Mouse (Mus musculus) kidney, adult 11 months (tissue): Measurements from ENCODE around the gene Spock3.
"Not testable (repeated sequence)": the region's sequence is repeated elsewhere in the genome, so short reads cannot be mapped to it uniquely, and the experiment has no call there.

Experiments used
- DNase-seq: peaks from one replicate; pipeline ENCODE4 v3.0.0; 2022

Spock3 gene

GRCm38 (mm10) chr8:62950709-62951108, at the start of gene Spock3:
Spock3 (plus strand) TSS chr8:62951009.
- no peak for DNase-seq

DNA sequence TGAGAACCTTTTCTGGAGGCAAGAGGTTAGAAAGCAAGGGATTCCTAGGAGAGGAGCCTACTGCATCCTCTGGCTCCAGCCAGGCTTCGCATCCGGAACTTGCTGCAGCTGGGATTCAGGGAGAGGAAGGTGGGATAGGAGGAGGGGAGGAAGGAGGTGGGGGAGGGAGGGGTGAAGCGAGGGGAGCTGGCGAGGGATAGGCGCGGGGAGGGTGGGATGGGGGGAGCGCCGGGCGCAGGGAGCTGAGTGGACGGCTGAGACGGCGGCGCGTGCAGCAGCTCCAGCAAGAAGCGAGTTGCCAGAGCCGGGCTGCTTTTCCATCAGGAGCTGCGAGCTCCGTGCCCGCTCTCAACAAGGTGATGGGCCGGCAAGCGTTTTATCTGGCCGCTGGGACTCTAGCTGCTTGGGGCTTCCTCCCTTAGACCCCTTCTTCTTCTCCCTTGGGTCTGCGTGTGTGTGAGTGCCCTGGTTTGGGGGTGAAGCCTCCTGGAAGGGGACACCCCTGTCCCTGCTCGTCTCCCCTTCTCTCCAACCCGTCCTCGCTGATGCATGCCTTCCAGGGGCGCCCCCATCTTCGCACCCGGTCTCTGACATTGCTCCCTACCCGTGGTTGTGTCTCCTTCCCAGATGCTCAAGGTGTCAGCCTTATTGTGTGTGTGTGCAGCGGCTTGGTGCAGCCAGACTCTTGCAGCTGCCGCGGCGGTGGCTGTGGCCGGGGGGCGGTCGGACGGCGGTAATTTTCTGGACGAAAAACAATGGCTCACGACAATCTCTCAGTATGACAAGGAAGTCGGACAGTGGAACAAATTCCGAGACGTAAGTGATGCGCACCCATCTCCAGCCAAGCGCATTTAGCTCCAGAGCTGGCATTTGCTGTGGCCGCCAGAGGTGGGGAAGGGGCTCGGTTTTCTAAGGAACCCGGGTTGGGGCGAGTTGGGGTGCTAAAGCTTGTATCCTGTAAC, 645 bp downstream of the Spock3 start:
- DNase-seq = no peak

GRCm38 (mm10) chr8:62952481-62952880, 1.7 kb downstream of the Spock3 start:
- DNase-seq = no peak

DNA sequence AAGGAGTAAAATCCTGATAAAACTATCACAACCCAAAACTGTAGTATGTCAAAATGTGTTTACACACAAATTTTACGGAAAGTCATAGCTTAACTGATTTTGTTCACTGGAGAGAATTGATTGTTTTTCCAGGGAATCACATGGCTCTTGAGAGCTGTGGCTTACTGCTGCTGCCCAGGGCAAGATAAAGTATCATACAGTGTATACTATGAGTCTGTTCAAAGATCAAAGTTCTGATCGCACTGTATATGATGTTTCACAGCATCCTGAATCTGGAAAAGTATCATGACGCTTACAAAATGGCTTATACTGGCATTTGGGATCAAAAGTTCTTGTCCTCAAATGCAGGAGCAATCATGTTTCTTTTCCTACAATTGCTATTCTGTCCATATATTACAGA, 11.8 kb downstream of the Spock3 start:
- no peak for DNase-seq

DNA sequence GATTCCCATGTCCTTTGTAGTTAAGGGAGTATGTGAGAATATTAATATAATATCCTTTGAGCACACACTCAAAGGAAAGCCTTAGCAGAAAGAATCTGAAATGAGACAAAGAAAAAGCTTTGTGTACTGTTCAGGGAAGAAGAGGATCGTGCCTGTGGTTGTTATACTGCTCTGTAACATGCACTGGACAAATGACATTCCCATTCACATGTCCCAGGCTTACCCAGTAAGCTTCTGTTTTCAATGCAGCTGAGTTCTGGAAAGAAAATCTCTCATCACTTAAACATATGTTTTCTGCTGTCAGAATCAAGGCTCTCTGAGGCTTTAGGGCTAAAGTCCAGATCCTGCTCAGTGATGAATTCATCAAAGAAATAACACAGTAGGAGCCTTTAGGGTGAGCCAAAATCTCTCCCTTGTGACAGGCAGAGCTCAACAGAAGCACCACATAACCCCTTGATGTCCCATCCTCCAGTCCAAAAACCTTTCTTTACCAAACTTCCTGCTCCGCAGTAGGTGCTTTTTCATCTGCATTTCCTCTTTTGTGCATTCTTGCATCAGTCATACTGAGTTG, 19.1 kb downstream of the Spock3 start:
- no peak for DNase-seq

GRCm38 (mm10) chr8:63088984-63089383, 138.2 kb downstream of the Spock3 start:
- DNase-seq = no peak

GRCm38 (mm10) chr8:63098200-63098599, 147.4 kb downstream of the Spock3 start:
- DNase-seq = no peak

GRCm38 (mm10) chr8:63109761-63110160, 159.0 kb downstream of the Spock3 start:
- no peak for DNase-seq

GRCm38 (mm10) chr8:63112919-63113318, 162.1 kb downstream of the Spock3 start:
- no peak for DNase-seq

- no peak for DNase-seq
Measured at GRCm38 (mm10) chr8:63120508-63120907, 169.7 kb downstream of the Spock3 start.

DNA sequence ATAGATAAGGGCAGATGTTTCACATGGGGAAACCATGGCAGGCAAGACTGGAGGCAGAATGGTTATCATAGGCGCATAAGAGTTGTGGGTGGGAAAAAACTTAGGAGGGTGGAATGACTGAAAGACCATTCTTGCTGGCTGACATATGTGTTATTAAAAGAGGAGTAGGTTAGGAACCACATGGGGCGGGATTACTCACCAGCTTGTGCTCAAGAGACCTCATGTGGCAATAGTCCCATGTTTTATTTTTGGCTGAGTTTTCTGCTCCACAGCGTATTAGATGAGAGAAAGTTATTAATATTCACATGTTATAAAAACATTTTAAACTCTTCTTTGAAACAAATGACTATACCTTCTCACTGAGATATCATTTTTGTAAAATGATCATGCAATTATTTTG, 184.6 kb downstream of the Spock3 start:
- DNase-seq = no peak

- not testable (repeated sequence) for DNase-seq
Measured at GRCm38 (mm10) chr8:63163861-63164260, 213.1 kb downstream of the Spock3 start.

DNA sequence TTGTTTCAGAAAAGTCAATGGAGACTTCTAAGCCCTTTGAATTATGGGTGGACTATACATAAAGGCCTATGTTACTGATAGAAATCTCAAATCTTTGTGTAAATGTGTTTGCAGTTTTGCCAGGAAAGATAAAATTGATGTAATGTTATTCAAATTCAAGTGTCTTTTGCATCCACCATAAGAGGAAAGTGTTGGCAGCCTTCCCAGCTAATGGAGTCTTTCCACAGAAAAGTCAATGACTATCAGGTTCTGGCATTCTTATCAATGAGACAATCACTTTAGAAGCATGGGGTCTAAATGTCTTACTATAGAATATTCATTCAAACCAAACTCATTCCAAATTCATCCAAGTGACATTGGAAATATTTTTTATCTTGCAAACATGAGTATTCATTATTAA, 214.5 kb downstream of the Spock3 start:
- DNase-seq = no peak

GRCm38 (mm10) chr8:63169956-63170355, 219.1 kb downstream of the Spock3 start:
- DNase-seq = no peak

DNA sequence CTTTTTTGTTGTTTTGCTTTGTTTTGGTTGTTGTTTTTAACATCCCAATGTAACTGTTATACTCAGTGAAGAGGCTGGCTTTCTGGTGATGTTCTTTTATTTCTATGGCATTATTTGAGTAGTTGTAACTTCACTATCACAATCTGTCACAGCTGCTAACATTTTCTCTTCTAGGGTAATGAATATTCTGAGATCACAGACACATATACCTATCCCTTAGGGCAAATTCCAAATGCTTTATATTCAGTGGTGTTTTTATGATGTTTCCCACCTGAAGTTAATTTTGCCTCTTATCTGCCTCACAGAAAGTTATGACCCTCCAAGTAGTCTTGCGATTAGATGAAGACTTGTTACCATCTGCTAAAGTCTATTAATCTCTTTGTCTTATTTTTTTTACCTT, 230.5 kb downstream of the Spock3 start:
- DNase-seq = no peak

DNA sequence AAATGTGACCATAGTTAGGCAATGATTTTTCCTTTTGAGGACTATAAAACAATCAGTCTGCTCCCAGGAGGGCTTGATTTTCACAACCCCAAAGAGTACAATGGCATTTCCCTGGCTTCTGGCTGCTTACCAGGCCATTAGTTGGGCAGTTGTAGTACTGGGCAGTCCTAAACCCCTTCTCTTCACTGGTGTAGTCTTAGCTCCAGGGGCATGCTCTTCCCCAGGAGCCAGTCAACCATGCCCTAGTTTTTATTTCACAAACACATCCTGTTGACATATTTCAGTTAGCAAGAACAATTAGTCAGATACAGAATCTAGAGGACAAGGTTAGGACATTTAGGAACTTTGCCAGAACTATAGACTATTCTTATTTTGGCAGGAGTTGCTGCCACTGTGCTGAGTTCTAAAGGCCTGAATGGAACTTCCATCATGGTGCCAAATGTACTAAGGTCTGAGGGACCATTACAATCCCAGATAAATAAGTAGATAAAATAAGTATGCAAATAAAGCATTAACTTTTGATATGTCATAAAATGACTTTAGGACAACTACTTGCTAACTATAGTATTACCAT, 308.1 kb downstream of the Spock3 start:
- DNase-seq = no peak

DNA sequence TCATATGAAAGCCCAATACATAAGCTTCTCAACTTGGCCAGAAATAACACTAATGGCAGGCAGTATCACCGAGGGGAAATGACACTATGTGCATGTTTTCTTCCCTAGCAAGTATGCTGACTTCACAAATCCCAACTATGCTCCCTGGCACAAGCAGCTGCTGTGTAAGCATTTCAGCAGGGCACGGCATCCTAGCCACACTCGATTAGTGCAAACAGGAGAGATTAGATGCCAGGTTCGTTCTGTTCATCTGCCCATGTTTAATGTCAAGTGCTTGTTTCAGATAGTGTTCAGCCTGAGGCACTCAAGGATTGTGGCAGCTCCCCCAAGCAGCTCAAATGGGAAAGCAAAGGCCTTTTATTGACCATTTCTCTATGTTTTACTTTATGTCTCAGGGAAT, 311.7 kb downstream of the Spock3 start:
- no peak for DNase-seq

- DNase-seq = no peak
Measured at GRCm38 (mm10) chr8:63335366-63335765, 384.6 kb downstream of the Spock3 start.

DNA sequence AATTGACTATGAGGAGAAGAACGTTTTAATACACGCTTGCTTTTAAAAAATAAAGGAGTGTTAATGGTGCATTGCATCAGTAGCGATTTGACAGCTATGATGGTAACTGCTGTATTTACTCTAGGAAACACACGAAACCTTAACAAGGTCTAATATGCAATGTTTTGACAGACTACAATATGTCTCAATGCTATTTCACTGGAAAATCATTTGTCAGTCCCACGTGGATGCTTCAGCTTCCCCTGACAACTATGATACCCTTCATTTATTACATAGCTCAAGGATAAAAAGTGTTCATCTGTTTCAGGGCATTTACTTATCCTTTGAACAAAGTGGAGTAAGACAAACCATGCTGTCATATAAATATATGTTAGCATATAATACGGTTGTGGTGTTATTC, 417.8 kb downstream of the Spock3 start:
- no peak for DNase-seq

DNA sequence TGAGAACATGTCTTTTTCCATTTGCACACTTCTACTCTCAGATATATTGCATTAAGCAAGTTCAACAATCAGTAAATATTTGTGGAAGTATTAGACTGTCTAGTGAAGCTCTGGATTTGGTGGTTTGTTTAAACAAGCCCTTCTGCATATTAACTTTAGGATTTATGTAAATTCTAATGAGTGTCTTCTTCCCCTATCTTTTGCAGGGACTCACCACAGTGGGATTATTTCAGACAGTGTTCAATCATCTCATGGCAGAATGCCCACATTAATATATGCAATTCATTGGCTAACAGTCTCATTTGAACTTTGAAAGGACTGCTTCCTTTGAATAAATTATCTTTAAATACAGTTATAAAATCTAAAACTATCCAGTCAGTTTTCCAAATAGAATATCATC, 446.9 kb downstream of the Spock3 start:
- DNase-seq = no peak
